Mouse (Mus musculus) gastrocnemius, postnatal 10 days (tissue): ENCODE measurements at regions not wholly inside any gene's neighbourhood (a gene's known extent, or its start where the extent isn't known, plus 50 kb on each side); places are given as distances from the start of the nearest gene placed in this dataset.

Experiments used
- DNase-seq: peaks from one replicate; pipeline ENCODE4 v3.0.0; 2021; ENCODE audit warnings: mixed read lengths

DNA sequence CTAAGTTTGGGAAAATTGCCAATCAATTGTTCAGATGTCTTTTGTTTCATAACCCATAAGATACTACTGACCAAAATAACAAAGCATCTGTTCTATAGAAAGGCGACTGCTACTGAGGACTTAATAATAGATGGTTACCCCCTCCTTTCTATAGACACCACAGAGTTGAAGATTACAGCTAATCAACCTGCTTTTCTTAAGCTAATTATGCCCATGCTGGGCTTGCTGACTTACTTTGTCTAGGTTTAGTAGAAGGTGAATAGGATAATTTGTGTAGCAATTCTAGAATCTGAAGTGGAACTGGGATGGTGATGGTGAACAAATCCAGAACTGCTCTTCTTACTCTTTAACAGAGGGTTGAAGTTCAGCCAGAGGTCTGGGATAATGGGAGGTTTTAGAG, 53.8 kb upstream of the Tbx18 start:
- no peak for DNase-seq

DNA sequence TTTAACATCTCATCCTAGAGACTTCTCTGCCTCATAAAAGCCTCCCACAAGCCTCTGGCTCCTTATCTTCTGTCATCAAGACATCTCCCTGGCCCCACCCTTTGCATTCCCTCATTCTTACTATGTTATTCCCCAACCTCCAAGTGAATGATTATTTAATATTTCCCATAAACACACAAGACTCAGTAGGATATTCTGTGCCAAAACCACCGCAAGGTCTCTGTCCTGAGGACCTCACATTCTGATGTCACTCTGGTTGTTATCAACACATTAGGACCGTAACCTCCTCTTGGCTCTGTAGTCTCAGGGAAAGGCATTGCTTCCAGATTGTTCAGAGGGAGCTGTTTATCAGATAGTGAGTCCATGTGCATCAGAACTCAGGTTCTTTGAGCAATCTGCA, 80.7 kb upstream of the Tbx18 start:
- no peak for DNase-seq

DNA sequence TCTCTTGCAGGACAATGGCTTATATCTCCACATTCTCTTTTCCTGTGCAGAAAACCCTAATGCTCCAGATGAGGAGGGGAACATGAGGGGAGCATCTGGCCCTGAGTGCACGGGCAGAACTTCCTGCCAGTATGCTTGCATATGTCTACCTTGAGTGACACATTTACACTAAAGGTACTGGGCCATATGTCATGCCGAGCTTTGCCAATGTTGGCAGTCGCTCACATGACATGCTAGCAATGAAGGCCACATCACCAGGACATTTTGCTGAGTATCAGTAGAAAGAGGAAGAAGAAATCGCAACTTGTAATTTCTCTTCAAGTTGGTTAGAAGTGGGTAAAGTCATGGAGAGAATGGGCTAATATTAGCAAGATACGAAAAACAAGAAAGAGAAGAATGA, 91.2 kb upstream of the Tbx18 start:
- no peak for DNase-seq

DNA sequence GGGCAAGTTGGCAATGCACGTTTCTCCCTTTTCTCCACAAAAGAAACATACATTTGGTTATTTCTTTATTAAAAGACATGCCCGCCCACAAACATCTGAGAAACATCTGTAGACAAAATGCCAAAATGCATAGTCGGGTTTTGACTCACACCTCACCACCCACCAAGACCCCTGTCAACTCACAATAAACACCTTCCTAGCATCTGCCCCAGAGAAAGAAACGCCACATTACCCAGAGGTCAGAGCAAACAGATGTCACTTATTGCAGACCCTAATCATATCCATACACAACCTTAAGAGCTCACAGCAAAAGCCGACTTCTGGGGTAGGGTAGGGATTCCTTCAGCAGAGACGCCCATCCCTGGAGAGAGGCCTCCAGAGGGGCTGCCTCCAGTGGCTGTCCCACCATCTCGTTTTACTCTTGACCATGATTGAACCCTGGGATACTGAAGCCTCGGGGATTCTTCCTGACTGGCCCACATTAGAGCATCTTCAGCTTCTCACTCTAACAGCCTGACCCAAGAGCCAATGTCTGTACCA, 93.7 kb upstream of the Tbx18 start:
- no peak for DNase-seq

DNA sequence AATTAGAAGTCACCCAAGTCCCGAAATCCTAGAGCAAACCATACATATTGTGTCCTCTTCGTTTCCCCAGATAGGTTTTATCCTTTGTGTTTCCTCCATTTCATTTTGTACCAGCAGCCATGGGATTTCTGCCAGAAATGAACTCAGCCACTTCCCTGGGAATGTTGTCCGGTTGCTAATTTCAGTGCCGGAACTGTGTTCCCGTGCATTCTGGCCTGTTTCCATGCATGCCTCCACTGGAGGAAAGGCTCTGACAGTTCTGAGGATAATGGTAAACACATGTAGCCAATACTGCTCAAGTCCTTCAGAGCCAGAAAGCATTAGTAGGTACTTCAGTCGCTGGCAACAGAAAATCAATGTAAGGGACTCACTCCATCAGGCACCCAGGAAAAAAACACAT, 112.8 kb upstream of the Tbx18 start:
- peak; percentile 34 for DNase-seq

DNA sequence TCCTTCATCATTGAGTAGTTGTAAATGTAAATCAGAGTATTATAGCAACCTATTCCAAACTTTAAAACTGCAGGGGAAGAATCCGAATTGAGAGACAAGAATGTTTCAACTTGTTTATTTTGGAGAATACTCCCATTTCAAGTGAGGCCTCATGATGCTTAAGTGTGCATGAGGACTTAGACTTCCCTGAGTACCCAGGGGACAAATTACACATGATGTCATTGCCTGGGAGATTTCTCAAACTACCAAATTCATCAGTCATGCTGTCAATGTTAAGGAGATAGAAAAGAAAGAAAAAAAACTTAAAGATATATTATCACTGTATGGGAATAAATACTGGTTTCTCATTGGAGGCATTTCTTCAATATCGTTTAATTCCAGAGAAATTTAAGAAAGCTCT, 113.4 kb upstream of the Tbx18 start:
- DNase-seq, result no peak

DNA sequence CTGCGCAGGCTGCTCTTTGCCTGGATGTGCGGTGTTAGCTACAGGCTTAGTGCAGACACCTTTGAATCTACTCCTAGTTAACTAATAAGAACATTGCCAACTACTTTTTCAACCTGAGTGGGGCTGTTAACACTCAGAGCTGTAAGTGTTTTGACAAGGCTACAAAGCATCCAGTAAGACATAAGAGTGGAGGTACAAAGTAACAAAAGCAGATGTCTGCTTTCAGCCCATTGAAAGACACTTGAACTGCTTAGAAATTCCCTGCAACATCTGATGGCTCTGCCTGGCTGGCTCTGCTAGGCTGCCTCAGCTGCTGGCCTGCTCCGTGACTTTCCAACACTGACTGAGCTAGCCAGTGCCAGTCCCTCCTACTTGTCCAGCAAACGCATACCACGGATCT, 117.8 kb upstream of the Tbx18 start:
- no peak for DNase-seq

DNA sequence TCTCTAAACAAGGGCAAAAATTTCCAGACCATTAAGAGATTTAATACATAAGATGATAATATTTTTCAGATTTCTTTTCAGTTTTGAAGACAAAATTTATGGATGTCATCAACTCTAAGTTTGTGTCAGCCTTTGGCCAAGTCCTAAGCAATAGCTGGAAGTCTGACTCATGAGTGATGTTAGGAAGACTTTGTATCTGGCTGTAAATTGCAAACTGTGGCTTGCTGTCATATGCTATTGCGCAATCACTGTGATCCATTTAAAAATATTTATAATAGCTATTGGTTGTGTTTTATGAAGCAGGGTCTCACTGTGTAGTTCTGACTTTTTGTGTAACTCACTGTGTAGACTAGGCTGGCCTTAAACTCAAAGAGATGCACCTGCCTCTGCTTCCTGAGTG, 119.1 kb upstream of the Tbx18 start:
- no peak for DNase-seq

DNA sequence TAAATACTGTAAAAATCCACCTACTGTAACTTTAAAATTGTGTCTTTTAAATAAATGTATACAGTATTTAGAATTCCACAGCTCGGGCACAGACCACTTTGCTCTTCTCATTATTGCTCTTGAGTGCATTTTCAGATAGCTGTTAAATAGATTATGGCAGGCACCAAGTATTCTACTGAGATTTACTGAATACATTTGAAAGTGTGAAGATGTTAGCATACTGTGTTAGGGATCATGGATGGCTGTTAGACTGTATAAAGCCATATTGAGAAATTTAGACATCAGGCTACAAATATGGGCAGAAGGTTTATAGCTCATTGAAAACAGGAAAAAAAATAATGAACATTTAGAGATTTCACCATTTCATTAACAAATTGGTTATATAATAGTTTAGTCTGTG, 130.5 kb upstream of the Tbx18 start:
- DNase-seq, result no peak

DNA sequence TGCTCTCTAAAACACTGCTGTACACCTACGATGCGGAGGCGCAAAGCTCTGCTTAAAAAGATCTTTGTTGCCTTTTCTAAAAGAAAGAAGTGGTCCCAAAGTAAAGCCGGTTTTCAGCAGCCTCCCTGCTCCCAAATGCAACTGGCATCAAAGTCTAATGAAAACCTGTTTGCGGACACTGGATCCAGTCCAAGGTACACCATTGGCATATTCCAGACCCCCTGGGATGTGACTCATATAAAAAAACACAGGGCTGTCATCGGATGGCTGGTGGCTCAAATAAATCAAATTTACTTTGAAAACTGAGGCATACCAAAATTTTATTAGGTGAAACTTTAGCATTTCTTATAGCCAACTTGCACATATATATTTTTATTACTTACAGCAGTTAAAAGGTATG, 134.2 kb upstream of the Tbx18 start:
- no peak for DNase-seq

DNA sequence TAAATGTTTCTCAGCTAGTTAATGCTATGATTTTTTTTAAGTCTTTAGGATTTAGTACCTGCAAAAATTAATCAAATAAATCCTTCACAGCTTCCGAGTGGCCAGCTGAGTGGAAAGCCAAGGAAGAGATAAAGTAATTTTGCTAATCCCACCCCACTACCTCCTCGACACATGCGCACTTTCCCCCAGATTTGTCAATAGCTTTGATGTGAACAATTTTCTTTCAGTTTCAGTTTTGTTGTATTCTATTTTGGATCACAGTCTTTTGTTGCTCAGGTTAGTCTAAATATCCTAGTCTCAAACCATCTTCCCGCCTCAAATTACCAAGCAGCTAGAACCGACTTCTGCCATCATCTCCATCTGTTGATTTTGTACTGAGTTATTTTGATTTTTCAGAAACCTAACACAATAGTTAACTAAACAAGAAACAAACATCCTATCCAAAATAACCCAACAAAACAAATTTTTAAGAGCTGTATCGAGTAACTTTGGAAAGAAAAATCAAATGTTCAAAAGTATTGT, 141.4 kb upstream of the Tbx18 start:
- no peak for DNase-seq

DNA sequence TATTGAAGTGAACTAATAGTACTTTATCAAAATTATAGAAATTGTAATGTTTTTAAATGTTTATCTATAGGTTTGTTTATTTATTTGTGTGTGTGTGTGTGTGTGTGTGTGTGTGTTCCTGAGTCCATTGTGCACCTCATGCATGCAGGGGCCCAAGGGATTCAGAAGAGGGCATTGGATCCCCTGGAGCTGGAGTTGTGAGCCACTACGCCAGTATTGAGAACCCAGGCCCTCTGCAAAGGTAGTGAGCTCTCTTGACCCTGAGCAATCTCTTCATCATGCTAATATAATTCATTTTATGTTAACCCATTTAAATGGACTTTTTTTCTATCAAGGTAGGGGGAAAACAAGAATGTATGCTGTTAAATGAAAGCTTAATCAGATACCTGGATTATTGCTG, 151.5 kb upstream of the Tbx18 start:
- DNase-seq, result no peak

DNA sequence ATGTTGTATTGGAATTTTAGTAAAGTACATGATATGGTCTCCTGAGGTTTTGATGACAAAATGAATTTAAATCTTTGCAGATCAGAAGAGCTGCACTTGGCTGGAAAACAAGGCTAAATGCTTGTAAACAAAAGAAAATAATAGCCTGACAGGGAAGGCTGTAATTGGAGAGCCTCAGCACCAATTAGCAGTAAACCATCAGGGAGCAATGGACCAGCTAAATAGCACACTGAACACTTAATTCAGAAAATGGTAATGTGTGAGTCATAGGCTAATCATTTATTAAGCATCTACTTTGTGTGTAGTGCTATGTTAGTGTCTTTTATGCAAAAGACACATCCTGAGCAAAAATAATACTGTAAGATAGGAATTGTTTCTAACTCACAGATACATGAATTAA, 152.0 kb upstream of the Tbx18 start:
- no peak for DNase-seq

DNA sequence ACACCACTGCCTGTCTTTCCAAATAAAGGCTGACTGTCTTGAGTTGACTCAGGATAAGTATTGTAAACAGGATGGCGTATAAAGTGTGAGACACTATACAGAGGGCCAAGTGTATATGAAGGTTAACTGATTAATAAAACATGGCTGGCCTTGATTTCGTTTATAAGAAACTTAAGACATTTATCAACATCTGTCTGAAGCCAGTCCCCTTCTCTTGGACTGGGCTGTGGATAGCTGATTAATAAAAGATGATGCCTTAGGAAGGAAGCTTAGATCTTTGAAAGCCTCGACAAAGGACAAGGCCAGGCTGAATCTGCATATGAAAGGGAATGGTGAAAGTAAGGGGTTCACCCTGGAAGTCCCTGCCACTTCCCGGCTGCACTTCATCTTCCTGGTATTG, 163.0 kb upstream of the Tbx18 start:
- DNase-seq, result no peak

DNA sequence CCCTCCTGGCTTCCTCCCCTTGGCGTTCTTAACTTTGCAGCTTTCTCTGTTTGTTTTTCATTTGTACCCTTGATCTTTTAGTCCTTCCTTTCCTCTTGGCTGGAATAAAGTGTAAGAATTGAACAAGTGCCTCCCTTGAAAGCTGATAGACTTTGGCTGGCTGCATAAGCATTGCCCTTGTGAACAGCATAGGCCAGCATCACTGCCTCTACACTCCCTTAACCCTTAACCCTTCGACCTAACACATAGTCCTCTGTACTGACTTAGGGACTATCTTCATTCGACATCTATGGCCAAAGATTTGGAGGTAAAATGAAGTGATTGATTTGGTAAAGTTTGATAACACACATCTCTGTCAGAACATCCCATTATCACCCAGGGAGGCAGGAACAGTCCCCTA, 163.5 kb upstream of the Tbx18 start:
- no peak for DNase-seq

DNA sequence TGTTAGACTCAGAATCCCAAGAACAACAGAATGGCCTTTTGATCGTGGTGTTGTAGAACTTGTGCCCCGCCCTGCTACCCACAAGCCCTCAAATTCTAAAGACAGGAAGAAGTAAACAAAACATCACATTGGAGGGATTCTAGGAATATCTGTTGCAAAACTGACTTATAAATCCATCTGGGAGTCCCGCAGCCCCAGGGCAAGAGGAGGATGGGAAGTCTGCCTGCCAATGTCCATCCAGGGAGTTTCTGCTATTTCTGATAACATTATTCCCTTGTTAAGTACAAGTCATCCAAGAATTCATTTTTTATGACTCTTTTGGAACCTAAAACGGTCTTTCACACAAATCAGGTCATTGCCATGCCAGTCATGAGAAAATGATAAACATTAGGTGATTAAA, 164.5 kb upstream of the Tbx18 start:
- no peak for DNase-seq

DNA sequence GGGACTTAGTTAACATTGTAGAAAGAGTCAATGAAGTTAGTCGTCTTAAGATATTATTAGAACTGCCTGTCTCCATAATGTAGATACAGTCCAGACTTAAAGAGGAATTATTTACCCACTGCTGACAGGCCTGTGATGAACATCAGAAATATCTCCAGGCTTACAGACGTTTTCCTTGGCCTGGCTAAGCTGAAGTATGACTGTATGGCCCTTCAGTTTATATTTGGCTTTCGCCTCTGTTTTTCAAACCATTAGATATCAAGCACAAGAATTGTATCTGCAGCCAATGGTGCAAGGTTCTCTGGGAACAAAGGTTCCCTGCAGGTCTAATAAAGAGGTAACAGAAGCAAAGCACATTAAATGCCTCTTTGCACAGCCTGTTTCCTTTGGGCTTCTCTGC, 166.3 kb upstream of the Tbx18 start:
- DNase-seq, result no peak

DNA sequence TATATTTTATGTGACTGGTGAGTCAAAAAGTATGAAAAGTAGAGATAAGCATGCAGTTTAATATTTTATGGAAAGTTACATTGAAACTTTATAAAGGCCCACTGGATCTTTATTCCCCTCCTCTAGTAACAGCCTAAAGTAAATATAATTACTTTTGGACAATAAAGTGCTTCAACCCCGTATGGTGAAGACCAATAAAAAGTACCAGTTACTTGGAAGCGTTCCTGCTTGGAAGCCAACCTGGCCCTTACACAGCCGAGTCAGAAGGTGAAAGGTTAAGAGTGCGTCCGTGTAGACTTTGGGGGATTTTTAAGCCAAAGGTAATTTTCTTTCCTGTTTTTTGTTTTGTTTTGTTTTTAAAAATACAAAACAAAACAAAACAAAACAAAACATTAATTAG, 168.3 kb upstream of the Tbx18 start:
- no peak for DNase-seq

DNA sequence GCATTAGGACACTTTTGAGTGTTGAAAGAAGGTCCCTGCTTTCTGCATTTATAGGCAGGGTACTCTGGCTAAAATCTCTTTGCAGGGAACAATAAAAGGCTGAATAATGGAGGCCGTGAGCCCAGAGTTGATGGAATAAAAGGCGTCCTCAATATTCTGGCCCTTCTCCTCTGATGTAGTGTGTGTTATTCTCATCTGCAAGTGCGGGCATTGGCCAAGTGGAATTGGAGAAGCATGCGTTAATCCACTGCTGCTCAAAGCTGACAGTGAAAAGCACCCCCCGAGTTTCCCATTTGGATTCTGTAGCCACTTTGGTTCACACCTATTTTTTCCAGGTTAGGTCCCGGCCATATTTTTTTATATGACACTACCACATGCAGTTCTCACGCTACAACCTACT, 168.7 kb upstream of the Tbx18 start:
- no peak for DNase-seq

DNA sequence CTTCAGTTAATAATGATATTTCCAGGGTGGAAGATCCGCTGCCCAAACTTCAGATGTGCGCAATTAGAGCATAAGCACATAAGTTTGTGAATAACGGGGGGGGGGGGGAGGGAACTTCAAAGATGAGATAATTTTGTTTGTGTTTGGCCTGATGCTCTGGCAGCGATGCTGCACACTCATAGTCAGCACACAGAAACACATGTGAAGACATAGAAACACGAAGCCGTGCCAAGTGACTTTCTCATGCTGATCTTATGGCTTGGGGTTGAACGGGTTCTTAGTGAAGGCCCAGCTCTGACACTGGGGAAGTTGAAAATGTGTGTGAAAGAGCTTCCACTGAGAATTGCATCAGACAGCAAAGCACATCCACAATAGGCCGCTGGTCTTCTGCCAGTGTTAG, 190.2 kb upstream of the Tbx18 start:
- no peak for DNase-seq

DNA sequence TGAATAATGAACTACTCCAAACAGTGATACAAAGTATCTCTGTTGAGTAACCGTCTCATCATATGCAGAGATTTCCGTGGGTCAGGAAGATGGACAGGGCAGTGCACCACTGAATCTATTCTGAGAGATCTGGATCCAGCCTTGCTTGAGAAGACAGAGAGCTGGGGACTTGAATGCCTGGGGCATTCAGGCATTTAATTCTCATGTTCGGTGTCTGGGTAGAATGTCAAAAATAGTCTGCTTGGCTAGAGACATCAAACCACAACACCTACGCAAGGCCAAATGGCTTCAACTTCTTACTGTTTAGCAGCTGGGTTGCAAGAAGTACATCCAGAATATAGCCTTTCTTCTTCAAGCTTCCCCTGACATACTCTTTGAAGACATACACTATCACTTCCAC, 194.1 kb upstream of the Tbx18 start:
- DNase-seq, result no peak

DNA sequence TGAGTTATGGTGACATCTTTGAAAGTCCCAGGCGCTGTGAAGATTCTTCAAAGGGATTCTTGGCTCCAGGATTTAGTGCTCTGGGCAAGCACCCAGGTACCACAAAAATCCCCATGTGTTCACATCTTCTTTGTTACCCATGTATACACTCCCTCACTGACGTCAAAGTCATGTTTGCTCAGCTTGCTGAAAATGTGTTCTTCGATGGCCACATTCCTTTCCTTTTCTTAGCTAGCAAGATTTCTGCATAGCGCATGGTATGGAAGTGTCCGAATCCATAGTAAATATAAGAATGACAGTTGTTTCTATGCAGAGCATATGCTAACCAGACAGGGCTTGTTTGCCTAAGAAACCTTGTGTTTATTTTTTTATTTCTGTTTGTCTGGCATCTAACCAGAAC, 202.2 kb upstream of the Tbx18 start:
- no peak for DNase-seq

DNA sequence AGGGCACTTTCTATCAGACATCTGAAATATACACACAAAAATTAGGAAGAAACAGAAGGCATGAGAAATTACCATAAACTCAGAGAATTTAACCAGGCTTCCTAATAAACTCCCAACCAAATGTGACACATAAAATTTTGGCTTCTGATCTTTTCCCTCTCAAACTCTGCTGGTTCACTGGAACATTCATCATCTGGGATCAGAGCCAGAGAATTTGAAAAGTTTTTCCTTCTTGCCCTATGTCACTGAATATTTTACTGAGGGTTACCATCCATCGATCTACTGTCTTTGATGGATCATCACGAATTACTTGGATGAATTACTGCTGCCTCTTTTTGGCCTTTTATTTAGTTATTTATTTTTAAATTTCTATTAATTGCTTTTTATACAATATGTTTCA, 221.4 kb upstream of the Tbx18 start:
- no peak for DNase-seq

DNA sequence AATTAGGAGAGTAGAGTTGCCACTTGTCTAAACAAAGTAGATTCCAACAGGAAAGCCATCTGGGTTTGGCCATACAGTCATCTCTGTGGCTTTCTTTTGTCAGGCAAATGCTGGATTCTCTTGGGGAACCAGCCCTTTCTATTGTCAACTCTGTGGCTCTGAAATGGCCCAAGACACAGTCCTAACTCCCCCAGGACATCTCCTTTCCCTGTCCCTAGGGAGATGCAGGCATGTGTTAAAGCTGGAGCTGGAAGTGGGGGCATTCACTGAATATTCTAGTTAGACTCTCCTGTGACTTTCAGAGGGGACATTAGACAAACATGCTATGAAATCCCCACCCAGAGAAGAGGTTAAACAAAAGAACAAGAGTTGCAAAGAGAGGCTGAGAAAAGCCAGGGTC, 223.9 kb upstream of the Tbx18 start:
- DNase-seq, result no peak

DNA sequence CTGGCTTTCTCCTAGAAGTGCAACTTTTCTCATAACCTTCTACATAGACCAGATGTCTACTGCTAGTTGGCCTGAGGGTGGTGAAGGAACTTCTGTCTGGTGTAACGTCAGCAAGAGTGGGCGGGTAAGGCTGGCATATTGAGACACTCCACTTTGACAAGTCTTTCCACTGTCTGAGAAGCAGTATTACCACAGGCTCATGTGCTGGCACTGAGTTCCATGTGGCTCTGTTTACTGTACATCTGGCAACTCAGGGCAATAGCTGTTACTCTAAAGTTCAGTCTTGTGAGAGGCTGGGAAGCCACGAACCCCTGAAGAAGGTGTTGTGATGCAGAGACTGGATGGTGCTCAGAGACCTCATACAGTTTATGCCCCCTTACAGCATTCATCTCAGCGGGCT, 230.7 kb upstream of the Tbx18 start:
- no peak for DNase-seq
